Mouse (Mus musculus) cerebellum, adult 9-11 months (tissue): ENCODE data around the gene Zfp385c.
"Not testable (repeated sequence)": the region's sequence is repeated elsewhere in the genome, so short reads cannot be mapped to it uniquely, and the experiment has no call there.

ENCODE experiments used
- DNase-seq: peaks from one replicate; pipeline ENCODE4 v3.0.0; 2022

Gene Zfp385c

DNA sequence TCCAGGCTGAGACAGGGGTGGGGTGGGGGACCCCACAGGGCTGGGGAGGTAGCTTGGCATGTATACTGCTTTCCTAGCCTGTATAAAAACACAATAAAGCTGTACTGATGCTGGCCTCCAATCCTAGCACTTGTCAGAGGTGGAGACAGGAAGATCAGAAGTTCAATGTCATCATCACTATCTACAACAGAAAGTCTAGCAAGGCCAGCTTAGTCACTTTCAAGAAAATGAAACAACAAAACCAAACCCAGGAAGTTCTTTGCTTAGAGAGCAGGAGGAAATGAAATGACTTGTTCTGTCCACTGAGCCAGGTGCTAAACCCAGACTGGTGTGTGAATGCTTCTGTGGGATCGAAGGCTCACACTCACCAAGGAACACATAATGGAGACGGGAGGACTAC lies 103.8 kb downstream of the Zfp385c start:
- no peak for DNase-seq

GRCm38 (mm10) chr11:100585148-100585547 lies 107.1 kb downstream of the Zfp385c start:
- DNase-seq = no peak

- DNase-seq = no peak
Measured at GRCm38 (mm10) chr11:100584561-100584961, 107.7 kb downstream of the Zfp385c start.

DNA sequence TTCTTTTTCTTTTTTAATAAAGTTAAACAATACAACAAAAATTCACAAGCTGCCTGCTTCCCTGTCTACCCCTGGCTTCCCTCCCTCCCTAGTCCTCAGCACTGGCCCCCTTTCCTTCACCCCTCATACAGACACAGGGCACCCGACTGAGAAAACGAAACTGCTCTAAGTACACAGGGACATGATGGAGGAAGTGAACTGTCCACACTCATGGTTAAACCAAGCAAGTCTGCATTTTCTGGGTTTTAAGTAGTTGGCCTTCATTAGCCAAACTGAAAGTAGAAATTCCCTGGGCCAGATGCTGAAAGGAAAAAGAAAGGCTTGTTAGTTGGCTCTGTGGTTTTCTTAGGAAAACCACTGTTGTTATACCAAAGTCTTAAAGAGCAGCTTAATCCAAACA lies 109.4 kb downstream of the Zfp385c start:
- no peak for DNase-seq

- not testable (repeated sequence) for DNase-seq
Measured at GRCm38 (mm10) chr11:100582413-100582812, 109.8 kb downstream of the Zfp385c start.

GRCm38 (mm10) chr11:100581756-100582155 lies 110.5 kb downstream of the Zfp385c start:
- peak; percentile 50 for DNase-seq

DNA sequence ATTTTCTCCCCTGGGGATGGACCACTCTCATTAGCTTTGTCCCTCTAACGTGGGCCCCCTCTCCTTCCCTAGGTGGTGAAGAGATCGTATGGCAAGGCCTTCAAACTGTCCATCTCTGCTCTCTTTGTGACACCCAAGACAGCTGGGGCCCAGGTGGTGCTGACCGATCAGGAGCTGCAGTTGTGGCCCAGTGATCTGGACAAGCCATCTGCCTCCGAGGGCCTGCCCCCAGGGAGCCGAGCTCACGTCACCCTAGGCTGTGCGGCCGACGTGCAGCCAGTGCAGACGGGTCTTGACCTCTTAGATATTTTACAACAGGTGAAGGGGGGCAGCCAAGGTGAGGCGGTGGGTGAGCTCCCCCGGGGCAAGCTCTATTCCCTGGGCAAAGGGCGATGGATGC lies 112.0 kb downstream of the Zfp385c start:
- DNase-seq = no peak

- no peak for DNase-seq
Measured at GRCm38 (mm10) chr11:100579116-100579799, 113.0 kb downstream of the Zfp385c start.

GRCm38 (mm10) chr11:100577852-100578599 lies 114.2 kb downstream of the Zfp385c start:
- no peak for DNase-seq
